Mouse (Mus musculus) olfactory bulb, adult 2 months (tissue): Measurements from ENCODE around the gene Tmem17.

Source experiments
- CTCF ChIP-seq: fragments of 200-500 bp; IDR thresholded peaks from 2 replicates; pipeline ENCODE4 v1.5.1; 2012; ENCODE audit warnings: low read depth, mild to moderate bottlenecking, low read length, moderate library complexity; ENCODE audit not compliant: insufficient read depth
- POLR2A ChIP-seq: fragments of 200-500 bp; IDR thresholded peaks from 2 replicates; pipeline ENCODE4 v1.6.1; 2012; ENCODE audit warnings: mild to moderate bottlenecking, low read depth, low read length, moderate library complexity; ENCODE audit not compliant: insufficient read depth

DNA sequence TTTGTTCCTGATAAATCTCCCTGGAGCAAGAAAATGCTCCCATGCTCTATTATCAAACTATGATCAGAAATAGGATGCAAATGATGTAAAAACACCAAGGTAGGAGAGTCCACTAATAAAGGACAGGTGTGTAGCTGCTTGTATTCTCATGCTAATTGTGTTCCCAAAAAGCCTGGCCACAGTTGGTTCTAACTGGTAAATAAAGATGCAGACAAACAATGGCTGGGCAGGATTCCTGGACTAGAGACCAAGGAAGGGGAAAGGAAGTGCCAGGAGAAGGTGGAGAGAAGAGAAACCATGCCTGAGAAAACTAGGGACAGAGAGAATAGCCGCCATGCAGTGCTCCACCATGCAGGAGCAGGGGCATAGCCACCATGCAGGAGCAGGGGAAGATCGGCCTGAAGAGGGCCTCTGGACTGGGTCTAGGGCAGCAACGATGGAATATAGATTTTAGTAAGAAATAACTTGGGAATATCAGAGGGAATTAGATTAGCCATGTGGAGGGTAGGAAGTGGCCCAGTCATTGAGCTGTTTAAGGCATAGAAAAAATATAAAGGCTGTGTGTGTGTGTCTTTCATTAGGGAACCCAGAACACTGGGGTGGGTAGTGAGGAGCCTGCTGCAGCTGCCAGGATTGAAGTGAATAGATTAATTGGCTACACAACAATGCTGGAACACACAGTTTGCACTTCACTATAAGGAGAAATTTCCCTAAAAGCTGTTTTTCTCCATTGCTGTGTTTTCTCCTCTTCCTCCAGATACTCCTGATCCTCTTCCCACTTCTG lies 31.9 kb upstream of the Tmem17 start:
- TF ChIP-seq POLR2A (no peak), CTCF (no peak)
